Comparison of ENCODE assay signal across 10 mouse cellular contexts in genomic region chr14:46790303-46790702, GRCm38 (mm10). TPM values are rescaled to one million over a fixed set of nuclear protein-coding genes. Genes with fewer than 3 reads are reported as not detected.
DNase-seq lines count a peak whose midpoint lies in the region; ATAC-seq and TF ChIP-seq lines count a peak whose summit lies in the region.
"Had no signal": no experiment of that assay in that cellular context is flagged by ENCODE, and none has a peak within 500 bp of the region (broad histone marks: within the 10 kb centered on the region; RNA-seq: fewer than 3 reads in every experiment).

No protein-coding gene starts in this region.

- H3K36me3 ChIP-seq in kidney, postnatal 0 days (ENCODE audit: insufficient read depth, low read length) = no peaks in the 10 kb centered on the region
- 0 out of 2 replicates have a peak, but pooled peaks cover 4% of the 10 kb centered on the region for H3K36me3 ChIP-seq in kidney, embryonic 15.5 days
- H3K36me3 ChIP-seq: embryonic facial prominence, embryonic 15.5 days had no signal

- H3K4me1 ChIP-seq in kidney, postnatal 0 days (replicated peaks; ENCODE audit: insufficient read depth, low read length) = peaks cover 7% of the 10 kb centered on the region
- H3K4me1 ChIP-seq in kidney, embryonic 15.5 days = peaks cover 15% of the 10 kb centered on the region

- WGBS in kidney, postnatal 0 days = 80% methylated on average over 4 of the region's 4 CpGs
- 76% methylated on average over 4 of the region's 4 CpGs for WGBS in kidney, embryonic 15.5 days

- peak; percentile 55 for TF ChIP-seq CTCF in kidney, postnatal 0 days (IDR thresholded peaks at IDR 0.05; ENCODE audit: low read depth)

- H3K4me2 ChIP-seq in kidney, postnatal 0 days (ENCODE audit: low read length) = no peak overlapping the region
- no peak overlapping the region for H3K4me2 ChIP-seq in kidney, embryonic 15.5 days
- H3K4me2 ChIP-seq: embryonic facial prominence, embryonic 15.5 days; heart, embryonic 13.5 days had no signal

- H3K27ac ChIP-seq in kidney, postnatal 0 days = no peak overlapping the region
- no peak overlapping the region for H3K27ac ChIP-seq in kidney, embryonic 15.5 days
- H3K27ac ChIP-seq: embryonic facial prominence, embryonic 15.5 days; heart, embryonic 13.5 days had no signal

- no peak overlapping the region for H3K4me3 ChIP-seq in kidney, postnatal 0 days (replicated peaks; ENCODE audit: low read depth, low read length)
- no peak overlapping the region for H3K4me3 ChIP-seq in kidney, embryonic 15.5 days (replicated peaks)
- H3K4me3 ChIP-seq: embryonic facial prominence, embryonic 15.5 days; heart, embryonic 13.5 days had no signal

- H3K9me3 ChIP-seq in kidney, postnatal 0 days (replicated peaks; ENCODE audit: low read length) = no peaks in the 10 kb centered on the region
- H3K9me3 ChIP-seq in kidney, embryonic 15.5 days (replicated peaks) = no peaks in the 10 kb centered on the region
- H3K9me3 ChIP-seq: embryonic facial prominence, embryonic 15.5 days; heart, embryonic 13.5 days had no signal

- no peak overlapping the region for H3K9ac ChIP-seq in kidney, postnatal 0 days (ENCODE audit: low read depth, low read length)
- H3K9ac ChIP-seq in kidney, embryonic 15.5 days = no peak overlapping the region
- H3K9ac ChIP-seq: embryonic facial prominence, embryonic 15.5 days; heart, embryonic 13.5 days had no signal

- H3K27me3 ChIP-seq in kidney, postnatal 0 days (ENCODE audit: insufficient read depth, low read length) = no peaks in the 10 kb centered on the region
- no peaks in the 10 kb centered on the region for H3K27me3 ChIP-seq in kidney, embryonic 15.5 days
- H3K27me3 ChIP-seq: embryonic facial prominence, embryonic 15.5 days; heart, embryonic 13.5 days had no signal

- no peak for ATAC-seq in kidney, postnatal 0 days (replicated peaks; ENCODE audit: low FRiP score, low read depth)
- ATAC-seq in kidney, embryonic 15.5 days (replicated peaks; ENCODE audit: low FRiP score) = no peak
- peak; percentile 63 for ATAC-seq in erythroblast, adult 5-6 weeks (replicated peaks; ENCODE audit: low FRiP score, poor library complexity, severe bottlenecking)

- peak; percentile 31 for DNase-seq in kidney, postnatal 0 days (ENCODE audit: low spot score)
- DNase-seq in ES-CJ7 (ENCODE audit: low read depth, low spot score) = peak; percentile 43
- DNase-seq in spleen, postnatal 4 days (ENCODE audit: low spot score in 2 of 2) = peak; percentile 46 to 72
- no peak for DNase-seq in left cerebral cortex, adult 9 months (ENCODE audit: low spot score in 2 of 2)
- no peak for DNase-seq in heart, adult 9 months (ENCODE audit: low spot score in 2 of 2)
- DNase-seq in neural tube, embryonic 10.5 days (ENCODE audit: extremely low spot score, low spot score) = no peak

RNA-seq across cellular contexts. Expression of gene Cnih1, which starts 2.1 kb away (rescaled TPM):
- polyA plus RNA-seq in kidney, postnatal 0 days (2015; fragmentation: Nextera tagmentation; extraction: Ambion mirVana) = 170 and 187 TPM in 2 replicates
- 178 and 184 TPM in 2 replicates for polyA plus RNA-seq in kidney, embryonic 15.5 days (2015; fragmentation: Nextera tagmentation; extraction: Ambion mirVana)
- total RNA-seq in erythroblast, adult 5-6 weeks (2015; ENCODE audit: low replicate concordance) = 30.1 and 32.5 TPM in 2 replicates
- total RNA-seq in erythroblast, adult 5-6 weeks (2017; ENCODE audit: low replicate concordance) = 9.3 and 26.3 TPM in 2 replicates

RNA-seq across cellular contexts. Expression of gene Cdkn3, which starts 30.0 kb away (rescaled TPM):
- polyA plus RNA-seq in kidney, postnatal 0 days (2015; fragmentation: Nextera tagmentation; extraction: Ambion mirVana) = 38.0 and 44.0 TPM in 2 replicates
- 48.0 and 51.1 TPM in 2 replicates for polyA plus RNA-seq in kidney, embryonic 15.5 days (2015; fragmentation: Nextera tagmentation; extraction: Ambion mirVana)
- total RNA-seq in erythroblast, adult 5-6 weeks (2015; ENCODE audit: low replicate concordance) = 42.4 and 47.5 TPM in 2 replicates
- total RNA-seq in erythroblast, adult 5-6 weeks (2017; ENCODE audit: low replicate concordance) = 45.1 and 57.7 TPM in 2 replicates

RNA-seq across cellular contexts. Expression of gene Gmfb, which starts 31.7 kb away (rescaled TPM):
- 58.3 and 70.3 TPM in 2 replicates for polyA plus RNA-seq in kidney, postnatal 0 days (2015; fragmentation: Nextera tagmentation; extraction: Ambion mirVana)
- polyA plus RNA-seq in kidney, embryonic 15.5 days (2015; fragmentation: Nextera tagmentation; extraction: Ambion mirVana) = 72.3 and 75.2 TPM in 2 replicates
- total RNA-seq in erythroblast, adult 5-6 weeks (2015; ENCODE audit: low replicate concordance) = 20.4 and 31.3 TPM in 2 replicates
- total RNA-seq in erythroblast, adult 5-6 weeks (2017; ENCODE audit: low replicate concordance) = 23.1 and 25.0 TPM in 2 replicates

RNA-seq across cellular contexts. Expression of gene Cgrrf1, which starts 41.6 kb away (rescaled TPM):
- 41.9 and 44.0 TPM in 2 replicates for polyA plus RNA-seq in kidney, postnatal 0 days (2015; fragmentation: Nextera tagmentation; extraction: Ambion mirVana)
- 27.8 and 29.9 TPM in 2 replicates for polyA plus RNA-seq in kidney, embryonic 15.5 days (2015; fragmentation: Nextera tagmentation; extraction: Ambion mirVana)
- total RNA-seq in erythroblast, adult 5-6 weeks (2015; ENCODE audit: low replicate concordance) = 15.0 and 21.3 TPM in 2 replicates
- 11.1 and 13.0 TPM in 2 replicates for total RNA-seq in erythroblast, adult 5-6 weeks (2017; ENCODE audit: low replicate concordance)

Comparison
In these comparisons a context has a peak if more than half of its experiments do, and no peak if none do; other contexts are left out.
1. DNase-seq: peak in kidney, postnatal 0 days (single experiment), ES-CJ7 (single experiment) and spleen, postnatal 4 days (2 of 2); none in left cerebral cortex, adult 9 months (0 of 2), heart, adult 9 months (0 of 2) and neural tube, embryonic 10.5 days (single experiment).